Mouse (Mus musculus): ENCODE measurements around the gene Plppr2. TPM values are rescaled to one million over a fixed set of nuclear protein-coding genes. Genes with fewer than 3 reads are reported as not detected.

The Plppr2 gene
- total and polyA plus RNA-seq, 3 experiments: 1.3 to 13.9 TPM; not detected in 1

GRCm38 (mm10) chr9:21926155-21926554 is 10.7 kb upstream of the Plppr2 start:
- H3K9ac ChIP-seq (ENCODE audit: control insufficient read depth, low read depth, low read length, poor library complexity, severe bottlenecking): peak overlapping the region; percentile 64
- H3K27ac ChIP-seq (ENCODE audit: control insufficient read depth, low read depth, low read length): no peak overlapping the region
- no peaks in the 10 kb centered on the region for H3K27me3 ChIP-seq (ENCODE audit: control insufficient read depth in 1 of 2, insufficient read depth in 2 of 2, low read length in 2 of 2)
- H3K36me3 ChIP-seq (ENCODE audit: control insufficient read depth in 1 of 2, insufficient read depth in 2 of 2, low read length in 2 of 2): peaks cover 2 to 28% of the 10 kb centered on the region in 2 experiments
- TF ChIP-seq ELF1 (IDR thresholded peaks at IDR 0.05; ENCODE audit: low read depth, low read length) (no peak), USF1 (IDR thresholded peaks at IDR 0.05; ENCODE audit: low read depth, low read length) (no peak), SIN3A (IDR thresholded peaks at IDR 0.05; ENCODE audit: low read length) (no peak), MAFK (IDR thresholded peaks at IDR 0.05; ENCODE audit: borderline replicate concordance, low read depth, low read length) (no peak), POLR2AphosphoS5 (IDR thresholded peaks at IDR 0.05; ENCODE audit: borderline replicate concordance, low read depth, low read length) (no peak), CHD1 (IDR thresholded peaks at IDR 0.05; ENCODE audit: low read depth, low read length) (no peak), TAL1 (IDR thresholded peaks at IDR 0.05; ENCODE audit: low read length) (no peak), RCOR1 (IDR thresholded peaks at IDR 0.05; ENCODE audit: low read depth, low read length) (no peak), BHLHE40 (IDR thresholded peaks at IDR 0.05; ENCODE audit: borderline replicate concordance, low read depth, low read length) (no peak), MYB (IDR thresholded peaks at IDR 0.05; ENCODE audit: low read depth, low read length) (no peak), MYC (IDR thresholded peaks at IDR 0.05; ENCODE audit: low read depth, low read length) (no peak), HCFC1 (IDR thresholded peaks at IDR 0.05; ENCODE audit: low read depth, low read length) (no peak), UBTF (IDR thresholded peaks at IDR 0.05; ENCODE audit: borderline replicate concordance, insufficient read depth, low read depth, low read length) (no peak), ZNF384 (IDR thresholded peaks at IDR 0.05; ENCODE audit: low read depth, low read length) (no peak)
- H3K4me3 ChIP-seq (ENCODE audit: control insufficient read depth in 1 of 2, insufficient read depth in 1 of 2, low read depth in 2 of 2, low read length in 2 of 2): peak overlapping the region; percentile 50 to 82; a peak in 3 of 4 replicates
- H3K4me1 ChIP-seq (ENCODE audit: control insufficient read depth in 1 of 2, insufficient read depth in 2 of 2, low read length in 2 of 2): peaks cover 17 to 34% of the 10 kb centered on the region in 2 experiments
- DNase-seq (ENCODE audit: low read depth, low spot score): no peak
- H3K9me3 ChIP-seq (replicated peaks; ENCODE audit: insufficient read depth, low read length): no peaks in the 10 kb centered on the region
- peaks cover 8% of the 10 kb centered on the region for H3K79me2 ChIP-seq (ENCODE audit: control insufficient read depth, insufficient read depth, low read length, poor library complexity)

- Histone ChIP-seq H3K27me3 (ENCODE audit: control insufficient read depth in 1 of 2, insufficient read depth in 2 of 2, low read length in 2 of 2) (no peaks in the 10 kb centered on the region), H3K79me2 (ENCODE audit: control insufficient read depth, insufficient read depth, low read length, poor library complexity) (peaks cover 8% of the 10 kb centered on the region), H3K27ac (ENCODE audit: control insufficient read depth, low read depth, low read length) (peak overlapping the region; percentile 36), H3K36me3 (ENCODE audit: control insufficient read depth in 1 of 2, insufficient read depth in 2 of 2, low read length in 2 of 2) (peaks cover 2 to 33% of the 10 kb centered on the region in 2 experiments), H3K4me1 (ENCODE audit: control insufficient read depth in 1 of 2, insufficient read depth in 2 of 2, low read length in 2 of 2) (peaks cover 21 to 39% of the 10 kb centered on the region in 2 experiments), H3K9ac (ENCODE audit: control insufficient read depth, low read depth, low read length, poor library complexity, severe bottlenecking) (peak overlapping the region; percentile 64), H3K9me3 (replicated peaks; ENCODE audit: insufficient read depth, low read length) (no peaks in the 10 kb centered on the region), H3K4me3 (ENCODE audit: control insufficient read depth in 1 of 2, insufficient read depth in 1 of 2, low read depth in 2 of 2, low read length in 2 of 2) (peak overlapping the region; percentile 50 to 82)
- peak; percentile 86 for DNase-seq (ENCODE audit: low read depth, low spot score)
- TF ChIP-seq SIN3A (IDR thresholded peaks at IDR 0.05; ENCODE audit: low read length): no peak; the same call in 1 of the 2 replicates
- TF ChIP-seq POLR2AphosphoS5 (IDR thresholded peaks at IDR 0.05; ENCODE audit: borderline replicate concordance, low read depth, low read length): no peak
- no peak for TF ChIP-seq ELF1 (IDR thresholded peaks at IDR 0.05; ENCODE audit: low read depth, low read length)
- no peak for TF ChIP-seq MEF2A (IDR thresholded peaks at IDR 0.05; ENCODE audit: extremely low read depth, insufficient replicate concordance, low read depth, low read length, poor library complexity, severe bottlenecking)
- peak; percentile 99 for TF ChIP-seq BHLHE40 (IDR thresholded peaks at IDR 0.05; ENCODE audit: borderline replicate concordance, low read depth, low read length)
- TF ChIP-seq NRF1 (IDR thresholded peaks at IDR 0.05; ENCODE audit: insufficient read depth, low read depth, low read length, poor library complexity, severe bottlenecking): no peak
- peak; percentile 81; the same call in 1 of the 2 replicates for TF ChIP-seq MXI1 (IDR thresholded peaks at IDR 0.05; ENCODE audit: low read depth, low read length)
- TF ChIP-seq USF1 (IDR thresholded peaks at IDR 0.05; ENCODE audit: low read depth, low read length): peak; percentile 46; the same call in 1 of the 2 replicates
- no peak for TF ChIP-seq POLR2AphosphoS2 (IDR thresholded peaks at IDR 0.05; ENCODE audit: low read length)
- no peak for TF ChIP-seq ZC3H11A (IDR thresholded peaks at IDR 0.05; ENCODE audit: low read depth, low read length)
- TF ChIP-seq RAD21 (IDR thresholded peaks at IDR 0.05; ENCODE audit: low read depth, low read length): no peak
- TF ChIP-seq GATA1 (IDR thresholded peaks at IDR 0.05; ENCODE audit: low read depth, low read length): no peak
- no peak; the same call in 1 of the 2 replicates for TF ChIP-seq TBP (IDR thresholded peaks at IDR 0.05; ENCODE audit: low read depth, low read length)
- TF ChIP-seq SMC3 (IDR thresholded peaks at IDR 0.05; ENCODE audit: low read depth, low read length): no peak
- TF ChIP-seq ZNF384 (IDR thresholded peaks at IDR 0.05; ENCODE audit: low read depth, low read length): no peak
- no peak for TF ChIP-seq ZMIZ1 (IDR thresholded peaks at IDR 0.05; ENCODE audit: low read depth, low read length)
- no peak for TF ChIP-seq TAL1 (IDR thresholded peaks at IDR 0.05; ENCODE audit: low read length)
- TF ChIP-seq POLR2A (IDR thresholded peaks at IDR 0.05; ENCODE audit: control insufficient read depth in 1 of 2, insufficient read depth in 1 of 2, low read depth in 1 of 2, low read length in 2 of 2, poor library complexity in 1 of 2): no peak
- TF ChIP-seq MAX (IDR thresholded peaks at IDR 0.05; ENCODE audit: low read length): peak; percentile 82
- TF ChIP-seq NELFE (IDR thresholded peaks at IDR 0.05; ENCODE audit: low read depth, low read length): no peak
- no peak for TF ChIP-seq MAZ (IDR thresholded peaks at IDR 0.05; ENCODE audit: low read depth, low read length)
- TF ChIP-seq KAT2A (conservative IDR thresholded peaks at IDR 0.05; ENCODE audit: low read depth, low read length): no peak
- TF ChIP-seq CHD2 (IDR thresholded peaks at IDR 0.05; ENCODE audit: low read length): no peak
- no peak for TF ChIP-seq USF2 (IDR thresholded peaks at IDR 0.05; ENCODE audit: borderline replicate concordance in 1 of 2, insufficient read depth in 1 of 2, low read depth in 1 of 2, low read length in 2 of 2)
Observed at GRCm38 (mm10) chr9:21926784-21927183, 10.0 kb upstream of the Plppr2 start.
